In the genomic region with DNA sequence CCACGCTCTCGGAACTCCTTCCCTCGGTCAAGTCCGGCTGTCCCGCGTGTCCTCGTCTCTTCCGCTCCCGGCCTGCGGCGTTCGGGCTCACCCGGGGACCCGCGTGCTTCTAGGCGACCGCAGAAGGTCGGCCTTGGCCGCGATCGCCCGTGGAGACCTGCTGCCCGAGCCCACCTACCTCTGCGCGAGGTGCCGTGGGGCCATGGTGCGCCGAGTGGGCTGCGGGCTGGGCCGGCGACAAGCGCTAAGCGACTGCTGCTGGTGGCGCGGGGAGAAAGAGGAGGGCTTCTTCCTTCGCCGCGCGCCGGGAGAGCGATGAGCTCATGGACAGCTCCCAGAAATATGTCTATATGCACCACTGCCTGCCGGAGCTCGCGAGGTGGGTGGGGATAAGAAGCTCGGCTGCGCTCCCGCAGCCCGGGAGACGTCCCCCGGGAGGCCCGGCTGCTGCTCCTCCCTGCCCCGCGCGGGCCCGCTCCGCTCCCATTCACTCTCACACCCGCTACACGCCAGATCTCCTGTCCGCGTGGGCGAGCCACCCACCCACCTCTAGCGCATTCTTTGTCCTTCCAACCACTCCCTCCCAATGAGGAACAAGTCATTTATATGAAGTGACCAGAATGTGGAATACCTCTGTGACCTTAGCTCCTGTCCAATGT, we compare ENCODE assay signal across 8 mouse cellular contexts. TPM values are rescaled to one million over a fixed set of nuclear protein-coding genes. Genes with fewer than 3 reads are reported as not detected.
DNase-seq lines count a peak whose midpoint lies in the region; ATAC-seq and TF ChIP-seq lines count a peak whose summit lies in the region.

Gene Ank2 (minus strand): TSS at position 609 of the 659 bp plus-strand sequence.

- H3K9ac ChIP-seq in embryonic facial prominence, embryonic 14.5 days (ENCODE audit: low read depth, low read length): peak within 1 kb of the TSS; percentile 56
- 0 out of 2 replicates have a peak within 1 kb of the TSS, but pooled peaks have one; percentile 25 for H3K9ac ChIP-seq in liver, embryonic 15.5 days

- H3K9me3 ChIP-seq in E14TG2a.4 (ENCODE audit: low read length): no peaks in the 10 kb centered on the region
- H3K9me3 ChIP-seq in embryonic facial prominence, embryonic 14.5 days (ENCODE audit: control insufficient read depth, low read length): no peaks in the 10 kb centered on the region
- H3K9me3 ChIP-seq in heart, embryonic 10.5 days: no peaks in the 10 kb centered on the region
- H3K9me3 ChIP-seq in liver, embryonic 15.5 days (replicated peaks): no peaks in the 10 kb centered on the region

- peaks cover 16% of the 10 kb centered on the region for H3K4me1 ChIP-seq in E14TG2a.4 (replicated peaks; ENCODE audit: low read depth, low read length)
- 0 out of 2 replicates have a peak, but pooled peaks cover 5% of the 10 kb centered on the region for H3K4me1 ChIP-seq in embryonic facial prominence, embryonic 14.5 days (ENCODE audit: control insufficient read depth, insufficient read depth, low read length)
- peaks cover 18% of the 10 kb centered on the region for H3K4me1 ChIP-seq in heart, embryonic 10.5 days
- peaks cover 14% of the 10 kb centered on the region for H3K4me1 ChIP-seq in liver, embryonic 15.5 days (replicated peaks)

- peak; percentile 89 for ATAC-seq in embryonic facial prominence, embryonic 14.5 days (ENCODE audit: low read depth)
- peak; percentile 18; the same call in 1 of the 2 replicates for ATAC-seq in liver, embryonic 15.5 days (ENCODE audit: insufficient read depth)

- peak within 1 kb of the TSS; percentile 88 for H3K4me2 ChIP-seq in embryonic facial prominence, embryonic 14.5 days (ENCODE audit: low read depth, low read length)
- peak within 1 kb of the TSS; percentile 85 for H3K4me2 ChIP-seq in liver, embryonic 15.5 days

- WGBS in embryonic facial prominence, embryonic 14.5 days: under 1% methylated on average over 29 of the region's 62 CpGs
- WGBS in heart, embryonic 10.5 days: under 1% methylated on average over 46 of the region's 62 CpGs
- under 1% methylated on average over 57 of the region's 62 CpGs for WGBS in liver, embryonic 15.5 days (ENCODE audit: insufficient replicate concordance)

- H3K27me3 ChIP-seq in E14TG2a.4 (ENCODE audit: insufficient read depth, low read length): peaks cover 33% of the 10 kb centered on the region
- peaks cover 35% of the 10 kb centered on the region for H3K27me3 ChIP-seq in embryonic facial prominence, embryonic 14.5 days (replicated peaks; ENCODE audit: control insufficient read depth, insufficient read depth, low read length)
- H3K27me3 ChIP-seq in heart, embryonic 10.5 days (ENCODE audit: insufficient read depth, poor library complexity, severe bottlenecking): peaks cover 20% of the 10 kb centered on the region
- peaks cover 46% of the 10 kb centered on the region for H3K27me3 ChIP-seq in liver, embryonic 15.5 days

- peak within 1 kb of the TSS; percentile 79 for H3K4me3 ChIP-seq in E14TG2a.4 (replicated peaks; ENCODE audit: low read length)
- peak within 1 kb of the TSS; percentile 53 for H3K4me3 ChIP-seq in embryonic facial prominence, embryonic 14.5 days (ENCODE audit: low read depth, low read length)
- peak within 1 kb of the TSS; percentile 76 for H3K4me3 ChIP-seq in heart, embryonic 10.5 days
- peak within 1 kb of the TSS; percentile 54 for H3K4me3 ChIP-seq in liver, embryonic 15.5 days (replicated peaks)

- H3K36me3 ChIP-seq in E14TG2a.4 (ENCODE audit: insufficient read depth, low read length): no peaks in the 10 kb centered on the region
- H3K36me3 ChIP-seq in embryonic facial prominence, embryonic 14.5 days (ENCODE audit: control insufficient read depth, insufficient read depth, low read length): no peaks in the 10 kb centered on the region
- H3K36me3 ChIP-seq in heart, embryonic 10.5 days: no peaks in the 10 kb centered on the region
- H3K36me3 ChIP-seq in liver, embryonic 15.5 days (replicated peaks): no peaks in the 10 kb centered on the region

- no peak for TF ChIP-seq CTCF in E14TG2a.4 (conservative IDR thresholded peaks at IDR 0.05; ENCODE audit: low read length)

- DNase-seq in adrenal gland, postnatal 14 days: peak; percentile 82
- peak; percentile 87 for DNase-seq in embryonic facial prominence, embryonic 14.5 days (ENCODE audit: low spot score)
- peak; percentile 79 for DNase-seq in heart, embryonic 10.5 days (ENCODE audit: low spot score)
- peak; percentile 8 to 33 for DNase-seq in kidney, postnatal 36 days
- peak; percentile 62 for DNase-seq in ovary, postnatal 36 days (ENCODE audit: low spot score)
- DNase-seq in spleen, adult 12 weeks (ENCODE audit: low spot score): no peak

- H3K27ac ChIP-seq in embryonic facial prominence, embryonic 14.5 days (replicated peaks; ENCODE audit: low read depth, low read length): no peak within 1 kb of the TSS
- H3K27ac ChIP-seq in heart, embryonic 10.5 days: peak within 1 kb of the TSS; percentile 86
- H3K27ac ChIP-seq in liver, embryonic 15.5 days (replicated peaks): no peak within 1 kb of the TSS

RNA-seq across cellular contexts. Expression of gene Ank2, which starts in this region (rescaled TPM):
- 65.5 and 71.9 TPM in 2 replicates for total RNA-seq in adrenal gland, postnatal 14 days (2021)
- 48.3 and 52.2 TPM in 2 replicates for polyA plus RNA-seq in embryonic facial prominence, embryonic 14.5 days (2014; fragmentation: Nextera tagmentation; extraction: Ambion mirVana)
- 25.8 and 36.2 TPM in 2 replicates for polyA plus RNA-seq in heart, embryonic 10.5 days (2016; fragmentation: Nextera tagmentation; extraction: Ambion mirVana)
- 6.6 and 7.9 TPM in 2 replicates for polyA plus RNA-seq in liver, embryonic 15.5 days (2015; fragmentation: Nextera tagmentation; extraction: Ambion mirVana)
